Mouse (Mus musculus) ES-E14 (cell line): ENCODE measurements at regions not wholly inside any gene's neighbourhood (a gene's known extent, or its start where the extent isn't known, plus 50 kb on each side); places are given as distances from the start of the nearest gene placed in this dataset.

ENCODE experiments used
- CHD2 ChIP-seq: IDR thresholded peaks from 2 replicates; pipeline ENCODE4 v1.6.1; 2014; ENCODE audit warnings: mild to moderate bottlenecking, low read depth, low read length, inconsistent platforms
- HCFC1 ChIP-seq: IDR thresholded peaks from 2 replicates; pipeline ENCODE4 v1.6.1; 2012; ENCODE audit warnings: low read length, inconsistent platforms, borderline replicate concordance; ENCODE audit not compliant: insufficient read depth
- ZC3H11A ChIP-seq: IDR thresholded peaks from 2 replicates; pipeline ENCODE4 v1.6.1; 2012; ENCODE audit warnings: low read depth, mild to moderate bottlenecking, inconsistent platforms, low read length, borderline replicate concordance
- ZNF384 ChIP-seq: IDR thresholded peaks from 2 replicates; pipeline ENCODE4 v1.6.1; 2012; ENCODE audit warnings: low read depth, low read length, inconsistent platforms

DNA sequence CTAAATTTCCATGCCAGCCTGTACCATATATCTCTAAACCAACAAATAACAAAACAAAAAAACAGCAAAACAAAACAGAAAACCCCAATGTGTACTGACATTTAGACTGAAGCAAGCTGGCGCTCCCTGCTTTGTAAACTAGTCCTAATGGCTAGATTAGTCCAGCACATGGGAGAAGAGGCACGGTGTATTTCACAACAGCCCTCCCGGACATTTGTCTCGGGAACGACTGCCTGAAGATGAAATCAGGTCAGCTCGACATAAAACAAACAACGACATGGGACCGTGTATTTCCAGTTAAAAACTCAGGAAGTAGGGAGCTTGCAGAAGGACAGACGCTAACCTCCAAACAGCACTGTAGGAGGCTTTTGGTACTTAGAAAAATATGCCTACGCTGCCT, 555.9 kb upstream of the Adgrl2 start:
- TF ChIP-seq ZNF384 (no peak), HCFC1 (no peak), ZC3H11A (no peak), CHD2 (no peak)
